ENCODE assay signal across 24 mouse cellular contexts in the genomic region with DNA sequence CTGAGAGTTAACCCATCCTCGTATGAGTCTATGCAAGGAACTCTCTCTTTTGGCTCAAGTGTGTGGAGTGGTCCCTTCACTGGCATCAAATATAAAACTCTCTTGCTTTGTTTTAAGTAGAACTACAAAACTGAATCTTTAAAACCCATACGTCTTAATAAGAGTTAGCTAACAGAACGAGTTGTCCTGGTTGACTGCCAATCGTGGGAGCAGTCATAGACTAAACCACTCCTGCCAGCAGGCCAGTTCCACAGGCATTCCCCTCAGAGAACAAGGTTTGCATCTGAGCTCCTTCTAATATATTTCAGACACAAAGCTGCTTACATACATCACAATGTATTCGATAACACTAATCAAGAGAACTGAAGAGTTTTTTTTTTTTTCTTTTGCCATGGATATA.
"Had no signal": no experiment of that assay in that cellular context is flagged by ENCODE, and none has a peak within 500 bp of the region (broad histone marks: within the 10 kb centered on the region; RNA-seq: fewer than 3 reads in every experiment).

No protein-coding gene starts in this region.

- H3K9me3 ChIP-seq: heart, embryonic 10.5 days; heart, embryonic 13.5 days; heart, embryonic 15.5 days; hindbrain, embryonic 13.5 days; hindbrain, embryonic 15.5 days; kidney, embryonic 15.5 days; limb, embryonic 13.5 days; limb, embryonic 15.5 days; liver, embryonic 12.5 days had no signal

- DNase-seq: gastrocnemius, adult 2 months; gastrocnemius, postnatal 10 days; gastrocnemius, postnatal 25 days; heart, adult 18-20 months; heart, postnatal 14 days; heart, postnatal 36 days; kidney, adult 11 months; kidney, adult 2 months; kidney, adult 9 months; kidney, postnatal 14 days; kidney, postnatal 36 days; left cerebral cortex, postnatal 4 days had no signal

- H3K27ac ChIP-seq: gastrocnemius, adult 2 months; heart, embryonic 10.5 days; heart, embryonic 13.5 days; heart, embryonic 15.5 days; hindbrain, embryonic 13.5 days; hindbrain, embryonic 15.5 days; hindbrain, postnatal 0 days; kidney, embryonic 15.5 days; kidney, postnatal 0 days; limb, embryonic 13.5 days; limb, embryonic 15.5 days; liver, embryonic 12.5 days; liver, embryonic 14.5 days had no signal

- H3K27me3 ChIP-seq: heart, embryonic 13.5 days; heart, embryonic 15.5 days; hindbrain, embryonic 13.5 days; hindbrain, embryonic 15.5 days; kidney, embryonic 15.5 days; limb, embryonic 13.5 days; limb, embryonic 15.5 days; liver, embryonic 12.5 days had no signal

- ATAC-seq: hindbrain, postnatal 0 days; liver, embryonic 12.5 days had no signal

- H3K4me3 ChIP-seq: gastrocnemius, adult 2 months; heart, embryonic 10.5 days; heart, embryonic 13.5 days; heart, embryonic 15.5 days; hindbrain, embryonic 13.5 days; hindbrain, embryonic 15.5 days; kidney, embryonic 15.5 days; limb, embryonic 13.5 days; limb, embryonic 15.5 days; liver, embryonic 12.5 days had no signal

- H3K4me2 ChIP-seq: heart, embryonic 13.5 days; heart, embryonic 15.5 days; hindbrain, embryonic 13.5 days; hindbrain, embryonic 15.5 days; kidney, embryonic 15.5 days; limb, embryonic 13.5 days; limb, embryonic 15.5 days; liver, embryonic 12.5 days had no signal

- H3K9ac ChIP-seq: heart, embryonic 13.5 days; heart, embryonic 15.5 days; hindbrain, embryonic 13.5 days; hindbrain, embryonic 15.5 days; kidney, embryonic 15.5 days; limb, embryonic 13.5 days; limb, embryonic 15.5 days; liver, embryonic 12.5 days; liver, embryonic 14.5 days had no signal

- H3K4me1 ChIP-seq: hindbrain, embryonic 15.5 days had no signal

- H3K36me3 ChIP-seq: heart, embryonic 15.5 days; hindbrain, embryonic 13.5 days; limb, embryonic 13.5 days; limb, embryonic 15.5 days; liver, embryonic 12.5 days had no signal
